8 mouse cellular contexts compared by ENCODE assay signal in genomic region chr12:36207072-36207799, GRCm38 (mm10). TPM values are rescaled to one million over a fixed set of nuclear protein-coding genes. Genes with fewer than 3 reads are reported as not detected.
A peak's percentile ranks its signal among the peaks of the same experiment; 100 is the strongest.
DNase-seq lines count a peak whose midpoint lies in the region; ATAC-seq lines count a peak whose summit lies in the region.

No protein-coding gene starts in this region.

- H3K4me1 ChIP-seq in hindbrain, embryonic 12.5 days = peaks cover 10% of the 10 kb centered on the region

- peak; percentile 97 for ATAC-seq in hindbrain, embryonic 12.5 days (ENCODE audit: low FRiP score)

- H3K36me3 ChIP-seq in hindbrain, embryonic 12.5 days = no peaks in the 10 kb centered on the region

- no peaks in the 10 kb centered on the region for H3K27me3 ChIP-seq in hindbrain, embryonic 12.5 days

- no peak overlapping the region for H3K9ac ChIP-seq in hindbrain, embryonic 12.5 days

- DNase-seq in left cerebral cortex, adult 18-20 months (ENCODE audit: low spot score in 2 of 2) = peak; percentile 29 to 48
- DNase-seq in left cerebral cortex, adult 11 months (ENCODE audit: low spot score) = no peak
- peak; percentile 76 to 78 for DNase-seq in cerebellum, postnatal 10 days
- DNase-seq in gastrocnemius, adult 8-10 months (ENCODE audit: low spot score in 2 of 2) = peak; percentile 11 to 40
- DNase-seq in layer of hippocampus, adult 9-11 months = peak; percentile 66
- DNase-seq in mesoderm, embryonic 11.5 days (ENCODE audit: low read depth, low spot score) = peak; percentile 85
- DNase-seq in right cerebral cortex, postnatal 25 days = peak; percentile 36

- WGBS in hindbrain, embryonic 12.5 days = 47% methylated on average over 9 of the region's 9 CpGs

- peak overlapping the region; percentile 70 for H3K27ac ChIP-seq in hindbrain, embryonic 12.5 days

- peak overlapping the region; percentile 40 for H3K4me2 ChIP-seq in hindbrain, embryonic 12.5 days (replicated peaks)

- no peaks in the 10 kb centered on the region for H3K9me3 ChIP-seq in hindbrain, embryonic 12.5 days (replicated peaks)

- no peak overlapping the region for H3K4me3 ChIP-seq in hindbrain, embryonic 12.5 days

RNA-seq across cellular contexts. Expression of gene Lrrc72, which starts 46.0 kb away (rescaled TPM):
- total RNA-seq in left cerebral cortex, adult 18-20 months (2021) = not detected
- total RNA-seq in gastrocnemius, adult 8-10 months (2022) = not detected
- polyA plus RNA-seq in hindbrain, embryonic 12.5 days (2016; fragmentation: Nextera tagmentation; extraction: Ambion mirVana) = not detected in 2 replicates

RNA-seq across cellular contexts. Expression of gene Bzw2, which starts 49.4 kb away (rescaled TPM):
- total RNA-seq in left cerebral cortex, adult 18-20 months (2021) = 10 to 100 TPM; 45.6 to 51.7 TPM
- total RNA-seq in gastrocnemius, adult 8-10 months (2022) = 100 to 1,000 TPM in 3 of 4 experiments, 10 to 100 TPM in 1; 96.8 to 117 (median 106) TPM
- polyA plus RNA-seq in hindbrain, embryonic 12.5 days (2016; fragmentation: Nextera tagmentation; extraction: Ambion mirVana) = 314 and 322 TPM in 2 replicates

RNA-seq across cellular contexts. Expression of gene Ankmy2, which starts 50.3 kb away (rescaled TPM):
- total RNA-seq in left cerebral cortex, adult 18-20 months (2021) = 10 to 100 TPM; 53.3 to 57.0 TPM
- total RNA-seq in gastrocnemius, adult 8-10 months (2022) = 1 to 10 TPM; 4.0 to 6.6 (median 5.7) TPM
- polyA plus RNA-seq in hindbrain, embryonic 12.5 days (2016; fragmentation: Nextera tagmentation; extraction: Ambion mirVana) = 34.5 and 38.4 TPM in 2 replicates

Comparison
In these comparisons a context has a peak if more than half of its experiments do, and no peak if none do; other contexts are left out.
1. RNA of gene Ankmy2, which starts 50.3 kb away (total RNA-seq): 53.3 to 57.0 TPM in left cerebral cortex, adult 18-20 months; 4.0 to 6.6 TPM in gastrocnemius, adult 8-10 months; every median in the first group is over 4 times any median in the second.